Mouse (Mus musculus) liver, adult 2 months (tissue): ENCODE measurements around the gene Cpeb2. TPM values are rescaled to one million over a fixed set of nuclear protein-coding genes. Genes with fewer than 3 reads are reported as not detected.

Source experiments
- DNase-seq: peaks from one replicate; pipeline ENCODE4 v3.0.0-alpha.2; 2011; ENCODE audit warnings: low read depth, low spot score; ENCODE audit errors: extremely low read depth
- H3K27ac ChIP-seq: fragments of 200-500 bp; replicated peaks from 2 replicates; pipeline ENCODE4 v1.5.1; 2012; ENCODE audit warnings: low read depth, mild to moderate bottlenecking, control low read depth, inconsistent platforms, low read length; ENCODE audit not compliant: insufficient read depth
- H3K27me3 ChIP-seq: fragments of 200-500 bp; 2 replicates; pipeline ENCODE4 v1.6.1; 2012; ENCODE audit warnings: mild to moderate bottlenecking, moderate library complexity, low read length, inconsistent platforms; ENCODE audit not compliant: control insufficient read depth, insufficient read depth
- H3K36me3 ChIP-seq: fragments of 200-500 bp; 2 replicates; pipeline ENCODE4 v1.6.1; 2012; ENCODE audit warnings: low read length, inconsistent platforms; ENCODE audit not compliant: control insufficient read depth, insufficient read depth
- H3K4me1 ChIP-seq: fragments of 200-500 bp; 2 replicates; pipeline ENCODE4 v1.6.1; 2011; ENCODE audit warnings: low read length; ENCODE audit not compliant: control insufficient read depth, insufficient read depth
- H3K4me3 ChIP-seq: fragments of 200-500 bp; 2 replicates; pipeline ENCODE4 v1.5.1; 2011; ENCODE audit warnings: low read depth, mild to moderate bottlenecking, control low read depth, low read length, moderate library complexity; ENCODE audit not compliant: insufficient read depth
- H3K79me2 ChIP-seq: fragments of 200-500 bp; 2 replicates; pipeline ENCODE4 v1.6.1; 2012; ENCODE audit warnings: inconsistent platforms, mild to moderate bottlenecking, low read length, moderate library complexity; ENCODE audit not compliant: control insufficient read depth, insufficient read depth
- H3K9ac ChIP-seq: fragments of 200-500 bp; 2 replicates; pipeline ENCODE4 v1.6.1; 2012; ENCODE audit warnings: low read depth, mild to moderate bottlenecking, control low read depth, inconsistent platforms, low read length
- CTCF ChIP-seq: fragments of 200-500 bp; IDR thresholded peaks from 2 replicates; pipeline ENCODE4 v1.5.1; 2011; ENCODE audit warnings: low read depth, low read length, control low read depth
- POLR2A ChIP-seq: fragments of 200-500 bp; IDR thresholded peaks from 2 replicates; pipeline ENCODE4 v1.6.1; 2011; ENCODE audit warnings: low read length, control low read depth; ENCODE audit not compliant: insufficient read depth; ENCODE audit errors: extremely low read depth
- WGBS: fragments of 180-500 bp; shearing (Covaris S2); methylation state at CpG from one replicate; pipeline ENCODE4 v1.1.7; 2018; 5-methylcytosine and 5-hydroxymethylcytosine counted together
- polyA plus RNA-seq: library from polyadenylated mRNA; depleted of rRNA; stranded (reverse); fragments of >200 nt; gene quantifications from 2 replicates; pipeline ENCODE4 v1.2.3, GENCODE M21; 2012
- total RNA-seq: library from RNA; depleted of rRNA; stranded (reverse); fragments of >200 nt; gene quantifications from 2 replicates; pipeline ENCODE4 v1.2.3, GENCODE M21; 2014

Cpeb2 gene
- total and polyA plus RNA-seq, 2 experiments = 4.4 to 23.5 TPM

DNA sequence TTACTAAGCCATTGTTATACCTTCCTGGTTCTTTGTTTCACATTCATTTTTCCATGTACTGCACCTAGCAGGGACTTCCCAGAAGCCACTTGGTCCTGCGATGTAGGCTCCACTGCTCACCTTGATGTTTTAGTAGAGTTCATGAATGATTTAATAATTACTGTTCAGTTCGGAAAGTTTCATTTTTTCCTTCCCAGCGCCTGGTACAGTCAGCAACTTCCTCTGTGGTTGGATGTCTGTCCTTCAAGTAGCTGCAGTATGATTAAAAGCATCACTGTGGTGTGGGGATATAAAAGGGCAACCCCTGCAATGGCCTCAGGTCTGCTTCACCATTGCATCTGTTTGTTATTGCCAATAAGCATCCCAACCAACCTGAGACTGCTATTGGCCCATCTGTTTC lies 72.5 kb downstream of the Cpeb2 start:
- no peaks in the 10 kb centered on the region for H3K79me2 ChIP-seq
- DNase-seq = no peak
- TF ChIP-seq CTCF (no peak), POLR2A (no peak)
- no peaks in the 10 kb centered on the region for H3K27me3 ChIP-seq
- peaks cover 4% of the 10 kb centered on the region for H3K4me1 ChIP-seq
- no peak overlapping the region for H3K4me3 ChIP-seq
- H3K27ac ChIP-seq = no peak overlapping the region
- 88% methylated on average over 3 of the region's 3 CpGs for WGBS
- H3K9ac ChIP-seq = no peak overlapping the region
- no peaks in the 10 kb centered on the region for H3K36me3 ChIP-seq

GRCm38 (mm10) chr5:43309961-43310360 lies 77.0 kb downstream of the Cpeb2 start:
- Histone ChIP-seq H3K79me2 (no peaks in the 10 kb centered on the region), H3K36me3 (no peaks in the 10 kb centered on the region), H3K4me1 (peaks cover 4% of the 10 kb centered on the region), H3K4me3 (no peak overlapping the region), H3K27ac (no peak overlapping the region), H3K27me3 (no peaks in the 10 kb centered on the region), H3K9ac (no peak overlapping the region)
- peak; percentile 61 for DNase-seq
- 12% methylated on average over 4 of the region's 4 CpGs for WGBS
- no peak for TF ChIP-seq POLR2A
- no peak for TF ChIP-seq CTCF

DNA sequence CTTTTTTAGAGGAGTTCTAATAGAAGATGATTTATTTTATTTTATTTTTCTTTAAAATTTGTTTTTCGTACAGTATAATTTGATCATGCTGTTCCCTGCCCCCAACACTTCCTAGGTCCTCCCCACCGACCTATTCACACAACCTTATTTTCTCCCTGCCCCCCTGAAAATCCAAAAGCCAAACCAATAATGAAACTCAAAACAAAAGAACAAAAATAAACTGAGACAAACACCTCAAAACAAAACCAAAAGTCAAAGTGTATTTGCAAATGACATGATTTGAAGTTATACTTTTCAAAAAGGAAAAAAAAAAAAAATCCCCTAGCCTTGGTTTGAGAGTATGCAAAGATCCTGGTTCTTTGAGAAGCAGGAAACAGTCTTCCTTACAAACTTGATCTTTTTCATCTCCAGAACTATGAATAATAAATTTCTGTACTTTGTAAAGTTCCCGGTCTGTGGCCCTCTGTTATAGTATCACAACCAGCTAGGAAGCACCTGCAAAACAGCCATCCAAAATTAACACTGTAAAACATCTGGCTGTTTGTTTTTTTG lies 91.4 kb downstream of the Cpeb2 start:
- no peak for TF ChIP-seq CTCF
- TF ChIP-seq POLR2A = no peak
- Histone ChIP-seq H3K79me2 (no peaks in the 10 kb centered on the region), H3K36me3 (no peaks in the 10 kb centered on the region), H3K27ac (no peak overlapping the region), H3K27me3 (no peaks in the 10 kb centered on the region), H3K4me1 (no peaks in the 10 kb centered on the region), H3K4me3 (no peak overlapping the region), H3K9ac (no peak overlapping the region)
- WGBS = 88% methylated on average over 3 of the region's 3 CpGs
- DNase-seq = no peak

GRCm38 (mm10) chr5:43325561-43325960 lies 92.6 kb downstream of the Cpeb2 start:
- Histone ChIP-seq H3K4me1 (no peaks in the 10 kb centered on the region), H3K9ac (no peak overlapping the region), H3K79me2 (no peaks in the 10 kb centered on the region), H3K27ac (no peak overlapping the region), H3K4me3 (no peak overlapping the region), H3K36me3 (no peaks in the 10 kb centered on the region), H3K27me3 (no peaks in the 10 kb centered on the region)
- WGBS = 77% methylated on average over 4 of the region's 4 CpGs
- no peak for DNase-seq
- no peak for TF ChIP-seq POLR2A
- TF ChIP-seq CTCF = no peak

DNA sequence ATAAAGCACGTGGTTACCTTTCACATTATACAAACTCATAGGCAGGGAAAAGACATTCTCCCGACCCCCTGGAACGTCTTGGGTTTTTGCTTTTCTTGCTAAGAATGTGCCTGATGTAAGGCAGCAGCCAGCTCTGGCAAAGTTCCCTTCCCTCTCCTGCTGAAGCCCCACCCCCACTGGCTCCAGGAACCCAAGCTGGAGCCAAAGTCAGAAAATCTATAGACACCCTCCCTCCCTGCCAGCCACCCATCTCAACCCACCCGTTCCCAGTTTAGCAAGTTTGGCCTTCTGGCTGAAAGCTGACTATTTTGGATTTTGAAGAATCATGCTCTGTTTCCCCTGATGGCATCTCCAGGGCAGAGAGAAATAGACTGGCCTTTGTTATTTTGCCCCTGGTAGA lies 95.6 kb downstream of the Cpeb2 start:
- Histone ChIP-seq H3K9ac (no peak overlapping the region), H3K4me3 (no peak overlapping the region), H3K79me2 (no peaks in the 10 kb centered on the region), H3K36me3 (no peaks in the 10 kb centered on the region), H3K27ac (no peak overlapping the region), H3K27me3 (no peaks in the 10 kb centered on the region), H3K4me1 (no peaks in the 10 kb centered on the region)
- 19% methylated on average over 4 of the region's 4 CpGs for WGBS
- peak; percentile 13 for DNase-seq
- TF ChIP-seq CTCF (no peak), POLR2A (no peak)

GRCm38 (mm10) chr5:43330260-43330659 lies 97.3 kb downstream of the Cpeb2 start:
- Histone ChIP-seq H3K4me1 (peaks cover 3% of the 10 kb centered on the region; the same call in 1 of the 2 replicates), H3K9ac (no peak overlapping the region), H3K27me3 (no peaks in the 10 kb centered on the region), H3K79me2 (no peaks in the 10 kb centered on the region), H3K4me3 (no peak overlapping the region), H3K27ac (no peak overlapping the region), H3K36me3 (no peaks in the 10 kb centered on the region)
- DNase-seq = no peak
- TF ChIP-seq POLR2A (no peak), CTCF (no peak)
- 78% methylated on average over 3 of the region's 3 CpGs for WGBS
